Mouse (Mus musculus): Measurements from ENCODE around the gene Relch. TPM values are rescaled to one million over a fixed set of nuclear protein-coding genes. Genes with fewer than 3 reads are reported as not detected.

Relch gene
- polyA plus RNA-seq (2012; rRNA removed) = 47.8 and 48.8 TPM in 2 replicates

GRCm38 (mm10) chr1:105663171-105663961 is at the start of gene Relch, which contains the start of gene Pign:
Gene Relch (plus strand): TSS chr1:105663861.
Gene Pign (minus strand): TSS chr1:105663677.

GRCm38 (mm10) chr1:105780457-105781364 is 117.0 kb downstream of the Relch start, which contains the start of gene Tnfrsf11a:
Gene Tnfrsf11a (plus strand): TSS chr1:105780718.

Other genes starting within 250 kb of the Relch start
- 19.1 and 25.5 TPM in 2 replicates for gene Pign, start 184 bp upstream of the Relch start, polyA plus RNA-seq (2012; rRNA removed)
- 1.3 and 1.4 TPM in 2 replicates for gene Tnfrsf11a, start 116.9 kb downstream of the Relch start, polyA plus RNA-seq (2012; rRNA removed)

All from central nervous system, embryonic 18 days (tissue).